Mouse (Mus musculus) embryonic fibroblast, embryonic 13.5 days (primary cell): ENCODE data around the gene Kcnj12. TPM values are rescaled to one million over a fixed set of nuclear protein-coding genes. Genes with fewer than 3 reads are reported as not detected.

Source experiments
- H3K27ac ChIP-seq: 2 replicates; pipeline ENCODE4 v1.5.1; 2012; ENCODE audit warnings: low read length, control low read depth, inconsistent platforms; ENCODE audit not compliant: insufficient read depth
- H3K4me1 ChIP-seq: 2 replicates; pipeline ENCODE4 v1.6.1; 2011; ENCODE audit warnings: low read length; ENCODE audit not compliant: control insufficient read depth, insufficient read depth
- H3K4me3 ChIP-seq: 2 replicates; pipeline ENCODE4 v1.5.1; 2011; ENCODE audit warnings: mild to moderate bottlenecking, control low read depth, low read length; ENCODE audit not compliant: insufficient read depth
- CTCF ChIP-seq: IDR thresholded peaks from 2 replicates; pipeline ENCODE4 v1.5.1; 2011; ENCODE audit warnings: mild to moderate bottlenecking, control low read depth, low read length, moderate library complexity, borderline replicate concordance; ENCODE audit not compliant: insufficient read depth
- POLR2A ChIP-seq: IDR thresholded peaks from 2 replicates; pipeline ENCODE4 v1.6.1; 2011; ENCODE audit warnings: low read depth, mild to moderate bottlenecking, control low read depth, low read length, moderate library complexity
- polyA plus RNA-seq: library from polyadenylated mRNA; stranded (reverse); fragments of >200 nt; gene quantifications from 2 replicates; pipeline ENCODE4 v1.2.4, GENCODE M21; 2011; ENCODE audit warnings: low read depth; ENCODE audit not compliant: missing spikeins, insufficient read length

Kcnj12 gene
- polyA plus RNA-seq, 1 experiment, result not detected

- TF ChIP-seq POLR2A (no peak), CTCF (no peak)
- no peak overlapping the region for H3K4me3 ChIP-seq
- no peak overlapping the region for H3K27ac ChIP-seq
- no peaks in the 10 kb centered on the region for H3K4me1 ChIP-seq
These were observed 31.9 kb upstream of the Kcnj12 start for GRCm38 (mm10) chr11:60990428-60990827.

DNA sequence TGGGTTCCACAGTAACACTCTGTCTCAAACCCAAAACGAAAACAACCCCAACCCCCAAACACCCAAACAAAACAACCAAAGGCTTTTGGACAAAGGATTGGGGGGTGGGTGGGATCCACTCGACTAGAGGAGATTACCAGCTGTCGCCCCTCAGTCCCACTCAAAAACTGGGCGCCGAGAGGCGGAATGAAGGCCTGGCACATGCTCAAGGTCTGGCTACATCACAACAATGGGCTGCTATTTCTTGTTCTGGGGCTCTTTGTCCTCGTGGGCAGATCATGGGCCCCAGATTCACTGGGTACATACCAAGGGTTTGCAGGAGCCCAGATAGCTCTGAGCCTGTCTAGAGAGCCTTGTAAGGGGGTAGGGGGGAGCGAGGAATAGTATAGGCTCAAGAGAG lies 19.6 kb upstream of the Kcnj12 start:
- Histone ChIP-seq H3K27ac (no peak overlapping the region), H3K4me1 (no peaks in the 10 kb centered on the region), H3K4me3 (no peak overlapping the region)
- TF ChIP-seq CTCF, result no peak
- no peak for TF ChIP-seq POLR2A

GRCm38 (mm10) chr11:61004046-61004445 lies 18.3 kb upstream of the Kcnj12 start:
- no peaks in the 10 kb centered on the region for H3K4me1 ChIP-seq
- H3K27ac ChIP-seq, result no peak overlapping the region
- H3K4me3 ChIP-seq, result no peak overlapping the region
- TF ChIP-seq POLR2A (no peak), CTCF (no peak)

DNA sequence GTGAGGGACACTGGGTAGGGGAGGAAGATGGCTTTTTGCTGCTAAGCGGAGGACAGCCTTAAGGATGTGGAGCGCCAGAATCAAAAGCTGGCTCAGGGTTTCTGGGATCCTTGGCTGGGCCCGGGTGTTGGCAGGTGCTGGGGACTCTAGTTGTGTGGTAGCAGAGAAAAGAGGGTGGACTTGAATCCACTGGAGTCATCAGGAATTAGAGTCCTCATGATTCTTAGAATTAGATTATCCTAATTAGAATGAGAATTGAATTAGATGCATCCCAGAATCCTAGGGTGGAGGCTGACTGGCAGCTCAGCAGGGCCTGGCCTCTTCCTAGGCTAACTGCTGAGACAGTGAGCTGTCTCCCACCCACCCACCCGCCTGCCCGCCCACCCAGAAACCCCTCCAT lies 17.6 kb upstream of the Kcnj12 start:
- H3K4me1 ChIP-seq, result no peaks in the 10 kb centered on the region
- no peak for TF ChIP-seq POLR2A
- TF ChIP-seq CTCF, result no peak

GRCm38 (mm10) chr11:61005345-61005744 lies 17.0 kb upstream of the Kcnj12 start:
- Histone ChIP-seq H3K27ac (no peak overlapping the region), H3K4me3 (no peak overlapping the region), H3K4me1 (no peaks in the 10 kb centered on the region)
- no peak for TF ChIP-seq CTCF
- no peak for TF ChIP-seq POLR2A

More for the DNA sequence above, 17.6 kb upstream of the Kcnj12 start:
- no peak overlapping the region for H3K4me3 ChIP-seq
- H3K27ac ChIP-seq, result no peak overlapping the region

DNA sequence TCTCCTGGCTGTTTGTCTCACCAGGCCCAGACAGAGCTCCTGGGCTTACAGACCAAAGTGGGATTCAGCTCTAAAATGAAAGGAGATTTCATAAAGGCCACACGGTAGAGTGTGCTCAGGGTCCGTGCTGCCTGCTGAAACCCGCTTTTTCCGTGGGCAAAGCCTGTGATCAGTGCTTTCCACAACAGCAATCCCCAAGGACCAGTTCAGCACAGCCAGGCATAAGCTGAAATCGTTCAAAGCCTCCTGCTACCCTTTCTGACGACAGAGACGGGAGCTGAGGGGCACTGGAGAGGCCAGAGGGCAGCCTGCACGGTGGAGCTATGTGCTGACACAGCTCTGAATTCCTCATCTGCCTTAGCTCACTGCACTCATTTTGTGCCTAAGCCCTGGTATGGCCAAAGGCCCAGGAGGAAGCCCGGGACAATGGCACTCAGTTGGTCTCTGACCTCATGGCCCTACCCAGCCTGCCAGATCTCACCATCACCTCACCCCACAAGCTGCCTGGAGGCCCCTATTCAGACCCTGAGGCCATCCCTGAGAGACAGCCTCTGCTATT lies 10.5 kb upstream of the Kcnj12 start:
- Histone ChIP-seq H3K4me3 (no peak overlapping the region), H3K4me1 (no peaks in the 10 kb centered on the region), H3K27ac (no peak overlapping the region)
- no peak for TF ChIP-seq POLR2A
- no peak for TF ChIP-seq CTCF

- no peak overlapping the region for H3K4me3 ChIP-seq
- no peak overlapping the region for H3K27ac ChIP-seq
- H3K4me1 ChIP-seq, result no peaks in the 10 kb centered on the region
- TF ChIP-seq POLR2A (no peak), CTCF (no peak)
These were observed 5.4 kb upstream of the Kcnj12 start for GRCm38 (mm10) chr11:61016866-61017398.

GRCm38 (mm10) chr11:61021129-61021528 lies 1.2 kb upstream of the Kcnj12 start:
- no peak for TF ChIP-seq CTCF
- TF ChIP-seq POLR2A, result no peak
- Histone ChIP-seq H3K27ac (no peak overlapping the region), H3K4me1 (no peaks in the 10 kb centered on the region)

DNA sequence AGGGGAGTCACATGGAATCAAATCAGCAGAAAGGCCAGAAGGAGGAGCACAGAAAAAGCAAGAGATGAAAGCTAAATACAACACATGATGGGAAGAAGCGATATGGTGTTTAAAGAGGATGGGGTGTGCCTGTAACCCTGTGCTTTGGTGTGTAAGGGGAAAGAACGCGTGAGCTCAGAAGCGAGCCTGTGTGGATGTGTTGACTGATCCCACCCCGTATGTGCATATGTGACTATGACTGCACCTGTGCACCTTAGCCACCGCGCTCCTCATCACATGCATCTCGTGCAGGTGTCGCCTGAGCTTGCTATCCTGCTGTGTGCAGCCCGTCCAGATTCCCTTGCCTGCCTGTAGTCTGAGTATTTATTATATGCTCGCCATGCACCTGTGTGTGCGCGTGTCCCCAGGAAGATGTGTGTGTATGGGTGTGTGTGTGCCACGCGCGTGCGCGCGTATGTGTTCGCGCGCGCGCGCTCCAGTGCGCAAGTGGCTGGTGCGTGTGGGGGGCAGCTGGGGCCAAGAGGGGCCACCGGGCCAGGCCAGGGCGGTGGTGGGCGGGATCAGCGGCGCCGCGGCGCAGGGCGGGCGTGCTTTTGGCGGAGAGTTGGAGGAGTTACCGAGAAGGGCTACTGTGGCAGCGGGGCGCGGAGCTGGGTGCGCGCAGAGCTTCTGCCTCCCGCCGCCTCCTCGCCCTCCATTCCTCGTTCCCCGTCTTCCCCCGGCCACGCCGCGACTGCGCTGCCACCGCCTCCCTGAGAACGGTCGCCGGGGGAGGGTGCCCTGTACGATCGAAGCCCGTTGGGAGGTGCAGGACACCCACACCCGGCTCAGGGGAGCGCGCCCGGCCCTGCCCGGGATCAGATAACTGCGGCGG lies 451 bp upstream of the Kcnj12 start:
- H3K4me1 ChIP-seq, result no peaks in the 10 kb centered on the region
- TF ChIP-seq POLR2A, result no peak
- TF ChIP-seq CTCF, result no peak
- no peak overlapping the region for H3K27ac ChIP-seq
- no peak overlapping the region for H3K4me3 ChIP-seq

More at GRCm38 (mm10) chr11:61021129-61021528, 1.2 kb upstream of the Kcnj12 start:
- no peak overlapping the region for H3K4me3 ChIP-seq
